ENCODE assay signal across 8 mouse cellular contexts in the genomic region with DNA sequence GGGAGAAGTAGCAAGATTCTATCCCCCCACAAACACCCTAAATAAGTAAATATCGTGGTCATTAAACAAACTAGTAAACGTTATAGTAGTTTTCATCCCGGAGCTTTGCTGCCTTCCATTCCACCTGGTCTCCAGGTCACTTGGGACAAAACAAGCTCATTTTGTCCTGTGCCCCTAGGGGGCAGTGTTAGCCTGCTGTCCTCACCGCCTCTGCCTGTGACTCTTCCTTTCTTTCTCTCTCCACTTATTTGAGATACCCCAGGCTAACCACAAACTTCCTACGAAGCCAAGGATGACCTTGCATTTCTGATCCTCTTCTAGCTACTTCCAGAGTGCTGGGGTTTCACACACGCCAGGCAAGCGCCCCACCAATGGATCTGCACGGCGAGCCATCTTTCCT. TPM values are rescaled to one million over a fixed set of nuclear protein-coding genes. Genes with fewer than 3 reads are reported as not detected.
DNase-seq lines count a peak whose midpoint lies in the region; ATAC-seq and TF ChIP-seq lines count a peak whose summit lies in the region.
"Had no signal": no experiment of that assay in that cellular context is flagged by ENCODE, and none has a peak within 500 bp of the region (broad histone marks: within the 10 kb centered on the region; RNA-seq: fewer than 3 reads in every experiment).

No protein-coding gene starts in this region.

- WGBS in neural tube, embryonic 15.5 days = 49% methylated on average over 9 of the region's 9 CpGs

- H3K4me3 ChIP-seq in neural tube, embryonic 15.5 days (replicated peaks) = no peak overlapping the region
- no peak overlapping the region for H3K4me3 ChIP-seq in cortical plate, adult 2 months (ENCODE audit: insufficient read depth, low read length)

- ATAC-seq in neural tube, embryonic 15.5 days (ENCODE audit: low FRiP score) = no peak

- peaks cover 8% of the 10 kb centered on the region; the same call in 1 of the 2 replicates for H3K27me3 ChIP-seq in neural tube, embryonic 15.5 days (replicated peaks)

- no peak overlapping the region for H3K9ac ChIP-seq in neural tube, embryonic 15.5 days (replicated peaks)

- peak; percentile 61 for DNase-seq in neural tube, embryonic 10.5 days (ENCODE audit: extremely low spot score, low spot score)
- peak; percentile 79 for DNase-seq in adrenal gland, adult 2 months
- peak; percentile 42 for DNase-seq in hindlimb bud, embryonic 11.5 days (ENCODE audit: extremely low spot score, low read depth, low spot score)
- DNase-seq in lung, adult 18-20 months = peak; percentile 61 to 77
- peak; percentile 56 for DNase-seq in right cerebral cortex, postnatal 14 days

- no peak overlapping the region for H3K27ac ChIP-seq in neural tube, embryonic 15.5 days (replicated peaks)
- no peak overlapping the region for H3K27ac ChIP-seq in cortical plate, adult 2 months (ENCODE audit: insufficient read depth, low read length)

- H3K9me3 ChIP-seq in neural tube, embryonic 15.5 days (replicated peaks) = no peaks in the 10 kb centered on the region

- no peaks in the 10 kb centered on the region for H3K36me3 ChIP-seq in neural tube, embryonic 15.5 days

- peaks cover 7% of the 10 kb centered on the region for H3K4me1 ChIP-seq in neural tube, embryonic 15.5 days
- H3K4me1 ChIP-seq in cortical plate, adult 2 months (ENCODE audit: control insufficient read depth, insufficient read depth, low read length) = no peaks in the 10 kb centered on the region

- TF ChIP-seq POLR2A in cortical plate, adult 2 months (IDR thresholded peaks at IDR 0.05; ENCODE audit: extremely low read depth, insufficient read depth, low read length) = no peak

- H3K4me2 ChIP-seq in neural tube, embryonic 15.5 days = no peak overlapping the region

- TF ChIP-seq CTCF in cortical plate, adult 2 months (IDR thresholded peaks at IDR 0.05; ENCODE audit: extremely low read depth, insufficient read depth, low read length) = peak; percentile 86

RNA-seq across cellular contexts. Expression of a gene that starts 4.9 kb away (rescaled TPM):
- polyA plus RNA-seq in neural tube, embryonic 15.5 days (2015; fragmentation: Nextera tagmentation; extraction: Ambion mirVana) = 0.27 and 0.58 TPM in 2 replicates
- under 1 TPM; 0.32 to 0.55 TPM for total RNA-seq in adrenal gland, adult 2 months (2021)
- 0.22 TPM in 1 of 2 replicates, not detected in the other for polyA plus RNA-seq in adrenal gland, adult 2 months (2012; rRNA removed)
- polyA plus RNA-seq in cortical plate, adult 2 months (2012; rRNA removed) = 13.3 and 14.2 TPM in 2 replicates
- polyA plus RNA-seq: lung, embryonic 16.5 days had no signal

RNA-seq across cellular contexts. Expression of a gene that starts 10.4 kb away (rescaled TPM):
- 0.31 and 1.0 TPM in 2 replicates for polyA plus RNA-seq in neural tube, embryonic 15.5 days (2015; fragmentation: Nextera tagmentation; extraction: Ambion mirVana)
- 1 to 10 TPM in 1 of 2 experiments, under 1 TPM in 1; 0.26 to 1.1 TPM for total RNA-seq in adrenal gland, adult 2 months (2021)
- polyA plus RNA-seq in adrenal gland, adult 2 months (2012; rRNA removed) = 1.1 and 1.2 TPM in 2 replicates
- 0.21 and 0.23 TPM in 2 replicates for polyA plus RNA-seq in cortical plate, adult 2 months (2012; rRNA removed)

RNA-seq across cellular contexts. Expression of a gene that starts 13.5 kb away (rescaled TPM):
- 34.8 and 34.9 TPM in 2 replicates for polyA plus RNA-seq in neural tube, embryonic 15.5 days (2015; fragmentation: Nextera tagmentation; extraction: Ambion mirVana)
- total RNA-seq in adrenal gland, adult 2 months (2021) = 10 to 100 TPM; 15.8 to 18.7 TPM
- polyA plus RNA-seq in adrenal gland, adult 2 months (2012; rRNA removed) = 26.5 and 34.4 TPM in 2 replicates
- polyA plus RNA-seq in cortical plate, adult 2 months (2012; rRNA removed) = 45.1 and 47.2 TPM in 2 replicates

RNA-seq across cellular contexts. Expression of a gene that starts 15.2 kb away (rescaled TPM):
- 0.27 TPM in 1 of 2 replicates, not detected in the other for polyA plus RNA-seq in neural tube, embryonic 15.5 days (2015; fragmentation: Nextera tagmentation; extraction: Ambion mirVana)
- not detected for total RNA-seq in adrenal gland, adult 2 months (2021)
- polyA plus RNA-seq in adrenal gland, adult 2 months (2012; rRNA removed) = not detected in 2 replicates
- polyA plus RNA-seq in cortical plate, adult 2 months (2012; rRNA removed) = 0.32 TPM in 1 of 2 replicates, not detected in the other

RNA-seq across cellular contexts. Expression of a gene that starts 32.5 kb away (rescaled TPM):
- 0.33 TPM in 1 of 2 replicates, not detected in the other for polyA plus RNA-seq in neural tube, embryonic 15.5 days (2015; fragmentation: Nextera tagmentation; extraction: Ambion mirVana)
- not detected for total RNA-seq in adrenal gland, adult 2 months (2021)
- 0.04 and 0.07 TPM in 2 replicates for polyA plus RNA-seq in adrenal gland, adult 2 months (2012; rRNA removed)
- polyA plus RNA-seq in cortical plate, adult 2 months (2012; rRNA removed) = not detected in 2 replicates
